ENCODE assay signal across 23 mouse cellular contexts in genomic region chr7:66531111-66531510, GRCm38 (mm10).
DNase-seq lines count a peak whose midpoint lies in the region; ATAC-seq lines count a peak whose summit lies in the region.
"Had no signal": no experiment of that assay in that cellular context is flagged by ENCODE, and none has a peak within 500 bp of the region (broad histone marks: within the 10 kb centered on the region; RNA-seq: fewer than 3 reads in every experiment).

No protein-coding gene starts in this region.

- no peak overlapping the region for H3K4me3 ChIP-seq in forebrain, embryonic 10.5 days
- H3K4me3 ChIP-seq in forebrain, embryonic 12.5 days (replicated peaks): no peak overlapping the region
- no peak overlapping the region for H3K4me3 ChIP-seq in neural tube, embryonic 15.5 days (replicated peaks)
- no peak overlapping the region for H3K4me3 ChIP-seq in embryonic facial prominence, embryonic 10.5 days
- no peak overlapping the region for H3K4me3 ChIP-seq in hindbrain, embryonic 10.5 days
- H3K4me3 ChIP-seq: limb, embryonic 12.5 days; liver, embryonic 15.5 days; lung, embryonic 15.5 days; midbrain, embryonic 13.5 days had no signal

- H3K36me3 ChIP-seq in forebrain, embryonic 10.5 days (replicated peaks): no peaks in the 10 kb centered on the region
- no peaks in the 10 kb centered on the region for H3K36me3 ChIP-seq in forebrain, embryonic 12.5 days (replicated peaks)
- H3K36me3 ChIP-seq in neural tube, embryonic 15.5 days: no peaks in the 10 kb centered on the region
- H3K36me3 ChIP-seq in embryonic facial prominence, embryonic 10.5 days (replicated peaks): no peaks in the 10 kb centered on the region
- no peaks in the 10 kb centered on the region for H3K36me3 ChIP-seq in hindbrain, embryonic 10.5 days
- H3K36me3 ChIP-seq: limb, embryonic 12.5 days; liver, embryonic 15.5 days; lung, embryonic 15.5 days; midbrain, embryonic 13.5 days had no signal

- no peak overlapping the region for H3K9ac ChIP-seq in forebrain, embryonic 12.5 days
- no peak overlapping the region for H3K9ac ChIP-seq in neural tube, embryonic 15.5 days (replicated peaks)
- H3K9ac ChIP-seq: forebrain, postnatal 0 days; limb, embryonic 12.5 days; liver, embryonic 15.5 days; lung, embryonic 15.5 days; midbrain, embryonic 13.5 days had no signal

- no peak for ATAC-seq in forebrain, embryonic 12.5 days (ENCODE audit: low FRiP score)
- no peak for ATAC-seq in neural tube, embryonic 15.5 days (ENCODE audit: low FRiP score)
- ATAC-seq: forebrain, postnatal 0 days; hindbrain, embryonic 16.5 days; midbrain, embryonic 13.5 days had no signal

- DNase-seq in forebrain, embryonic 10.5 days (ENCODE audit: extremely low spot score, low spot score): peak; percentile 14
- DNase-seq in neural tube, embryonic 10.5 days (ENCODE audit: extremely low spot score, low spot score): peak; percentile 29
- peak; percentile 20 for DNase-seq in embryonic facial prominence, embryonic 10.5 days (ENCODE audit: low spot score)
- no peak for DNase-seq in hindbrain, embryonic 10.5 days (ENCODE audit: low spot score)
- no peak for DNase-seq in cerebellum, postnatal 14 days
- DNase-seq: adrenal gland, postnatal 25 days; cerebellum, adult 11-12 months; cerebellum, adult 9-11 months; forebrain, postnatal 0 days; gastrocnemius, postnatal 14 days; heart, postnatal 14 days; kidney, adult 18-20 months; layer of hippocampus, adult 9-11 months; lung, postnatal 36 days; right cerebral cortex, postnatal 4 days; thymus, postnatal 4 days had no signal

- H3K4me2 ChIP-seq in forebrain, embryonic 12.5 days: no peak overlapping the region
- H3K4me2 ChIP-seq in neural tube, embryonic 15.5 days: no peak overlapping the region
- H3K4me2 ChIP-seq: limb, embryonic 12.5 days; liver, embryonic 15.5 days; lung, embryonic 15.5 days; midbrain, embryonic 13.5 days had no signal

- peaks cover 5% of the 10 kb centered on the region; the same call in 1 of the 2 replicates for H3K4me1 ChIP-seq in forebrain, embryonic 10.5 days
- H3K4me1 ChIP-seq in forebrain, embryonic 12.5 days: no peaks in the 10 kb centered on the region
- H3K4me1 ChIP-seq in neural tube, embryonic 15.5 days: no peaks in the 10 kb centered on the region
- peaks cover 8% of the 10 kb centered on the region; the same call in 1 of the 2 replicates for H3K4me1 ChIP-seq in embryonic facial prominence, embryonic 10.5 days
- no peaks in the 10 kb centered on the region for H3K4me1 ChIP-seq in hindbrain, embryonic 10.5 days (replicated peaks)
- H3K4me1 ChIP-seq: liver, embryonic 15.5 days; midbrain, embryonic 13.5 days had no signal

- H3K9me3 ChIP-seq in forebrain, embryonic 10.5 days: no peaks in the 10 kb centered on the region
- no peaks in the 10 kb centered on the region for H3K9me3 ChIP-seq in forebrain, embryonic 12.5 days
- no peaks in the 10 kb centered on the region for H3K9me3 ChIP-seq in neural tube, embryonic 15.5 days (replicated peaks)
- H3K9me3 ChIP-seq in embryonic facial prominence, embryonic 10.5 days: no peaks in the 10 kb centered on the region
- no peaks in the 10 kb centered on the region for H3K9me3 ChIP-seq in hindbrain, embryonic 10.5 days
- H3K9me3 ChIP-seq: limb, embryonic 12.5 days; liver, embryonic 15.5 days; lung, embryonic 15.5 days; midbrain, embryonic 13.5 days had no signal

- H3K27ac ChIP-seq in forebrain, embryonic 10.5 days: no peak overlapping the region; the same call in 1 of the 2 replicates
- no peak overlapping the region for H3K27ac ChIP-seq in forebrain, embryonic 12.5 days
- H3K27ac ChIP-seq in neural tube, embryonic 15.5 days (replicated peaks): no peak overlapping the region
- H3K27ac ChIP-seq in embryonic facial prominence, embryonic 10.5 days (replicated peaks): no peak overlapping the region
- H3K27ac ChIP-seq in hindbrain, embryonic 10.5 days: no peak overlapping the region
- H3K27ac ChIP-seq: limb, embryonic 12.5 days; liver, embryonic 15.5 days; lung, embryonic 15.5 days; midbrain, embryonic 13.5 days had no signal

- H3K27me3 ChIP-seq in forebrain, embryonic 10.5 days (ENCODE audit: poor library complexity, severe bottlenecking): no peaks in the 10 kb centered on the region
- no peaks in the 10 kb centered on the region for H3K27me3 ChIP-seq in forebrain, embryonic 12.5 days
- H3K27me3 ChIP-seq in neural tube, embryonic 15.5 days (replicated peaks): no peaks in the 10 kb centered on the region
- H3K27me3 ChIP-seq in embryonic facial prominence, embryonic 10.5 days (replicated peaks; ENCODE audit: low read depth, poor library complexity, severe bottlenecking): no peaks in the 10 kb centered on the region
- H3K27me3 ChIP-seq in hindbrain, embryonic 10.5 days (ENCODE audit: insufficient read depth, poor library complexity, severe bottlenecking): no peaks in the 10 kb centered on the region
- H3K27me3 ChIP-seq: limb, embryonic 12.5 days; liver, embryonic 15.5 days; lung, embryonic 15.5 days; midbrain, embryonic 13.5 days had no signal

- WGBS in forebrain, embryonic 10.5 days: 68% methylated on average over 7 of the region's 7 CpGs
- WGBS in forebrain, embryonic 12.5 days: 75% methylated on average over 7 of the region's 7 CpGs
- WGBS in neural tube, embryonic 15.5 days: 69% methylated on average over 7 of the region's 7 CpGs
- 51% methylated on average over 7 of the region's 7 CpGs for WGBS in embryonic facial prominence, embryonic 10.5 days
- 72% methylated on average over 7 of the region's 7 CpGs for WGBS in hindbrain, embryonic 10.5 days

Comparison
In these comparisons a context has a peak if more than half of its experiments do, and no peak if none do; other contexts are left out.
1. DNase-seq: peak in forebrain, embryonic 10.5 days (single experiment), neural tube, embryonic 10.5 days (single experiment) and embryonic facial prominence, embryonic 10.5 days (single experiment); none in hindbrain, embryonic 10.5 days (single experiment) and cerebellum, postnatal 14 days (0 of 2).